Mouse (Mus musculus) MEL (cell line): ENCODE measurements around the gene Mapre3. TPM values are rescaled to one million over a fixed set of nuclear protein-coding genes. Genes with fewer than 3 reads are reported as not detected.

ENCODE experiments used
- DNase-seq: peaks from one replicate; pipeline ENCODE4 v3.0.0; 2011; ENCODE audit warnings: low read depth, low spot score
- H3K27ac ChIP-seq: 2 replicates; pipeline ENCODE4 v1.5.1; 2012; ENCODE audit warnings: low read depth, mild to moderate bottlenecking, control low read depth, low read length, moderate library complexity; ENCODE audit not compliant: control insufficient read depth
- H3K27me3 ChIP-seq, 2 experiments: fragments of 150-350 bp in 1 of 2; sonication (generic) in 1 of 2; 2 replicates each; pipeline ENCODE4 v1.6.1; 2012; ENCODE audit warnings: low read length in 2 of 2, mild to moderate bottlenecking in 2 of 2, improper control_type of control experiment in 1 of 2, moderate library complexity in 1 of 2; ENCODE audit not compliant: insufficient read depth in 2 of 2, control insufficient read depth in 1 of 2
- H3K36me3 ChIP-seq, 2 experiments: 2 replicates each; pipeline ENCODE4 v1.6.1; 2012 to 2014; ENCODE audit warnings: low read length in 2 of 2, improper control_type of control experiment in 1 of 2, inconsistent platforms in 1 of 2, mild to moderate bottlenecking in 1 of 2; ENCODE audit not compliant: insufficient read depth in 2 of 2, control insufficient read depth in 1 of 2
- H3K4me1 ChIP-seq, 2 experiments: fragments of 150-350 bp in 1 of 2; sonication (generic) in 1 of 2; 2 replicates each; pipeline ENCODE4 v1.6.1; 2012; ENCODE audit warnings: low read length in 2 of 2, improper control_type of control experiment in 1 of 2, mild to moderate bottlenecking in 1 of 2; ENCODE audit not compliant: insufficient read depth in 2 of 2, control insufficient read depth in 1 of 2
- H3K4me3 ChIP-seq, 2 experiments: fragments of 150-350 bp in 1 of 2; sonication (generic) in 1 of 2; 2 replicates each; pipeline ENCODE4 v1.5.1; 2012; ENCODE audit warnings: low read depth in 2 of 2, low read length in 2 of 2, mild to moderate bottlenecking in 2 of 2, moderate library complexity in 2 of 2, control low read depth in 1 of 2, improper control_type of control experiment in 1 of 2; ENCODE audit not compliant: control insufficient read depth in 1 of 2, insufficient read depth in 1 of 2
- H3K79me2 ChIP-seq: 2 replicates; pipeline ENCODE4 v1.6.1; 2012; ENCODE audit warnings: mild to moderate bottlenecking, low read length, moderate library complexity; ENCODE audit not compliant: control insufficient read depth, poor library complexity, insufficient read depth
- H3K9ac ChIP-seq: 2 replicates; pipeline ENCODE4 v1.6.1; 2012; ENCODE audit warnings: low read depth, mild to moderate bottlenecking, control low read depth, low read length, moderate library complexity; ENCODE audit not compliant: control insufficient read depth, poor library complexity, severe bottlenecking
- H3K9me3 ChIP-seq: fragments of 150-350 bp; sonication (generic); replicated peaks from 2 replicates; pipeline ENCODE4 v1.6.1; 2012; ENCODE audit warnings: mild to moderate bottlenecking, low read length, improper control_type of control experiment, moderate library complexity; ENCODE audit not compliant: insufficient read depth
- CHD2 ChIP-seq: IDR thresholded peaks from 2 replicates; pipeline ENCODE4 v1.6.1; 2011; ENCODE audit warnings: low read length, improper control_type of control experiment
- CTCF ChIP-seq, 3 experiments: IDR thresholded peaks in 2 of 3; conservative IDR thresholded peaks in 1 of 3; 2 replicates each; pipeline ENCODE4 v1.5.1; 2011 to 2012; ENCODE audit warnings: low read length in 3 of 3, low read depth in 2 of 3, mild to moderate bottlenecking in 2 of 3, improper control_type of control experiment in 1 of 3, inconsistent platforms in 1 of 3, mixed read lengths in 1 of 3, moderate library complexity in 1 of 3; ENCODE audit not compliant: control insufficient read depth in 1 of 3, insufficient read depth in 1 of 3, poor library complexity in 1 of 3, severe bottlenecking in 1 of 3
- EP300 ChIP-seq, 2 experiments: IDR thresholded peaks; 2 replicates each; pipeline ENCODE4 v1.6.1; 2011; ENCODE audit warnings: improper control_type of control experiment in 2 of 2, low read length in 2 of 2, low read depth in 1 of 2, mild to moderate bottlenecking in 1 of 2
- ETS1 ChIP-seq: IDR thresholded peaks from 2 replicates; pipeline ENCODE4 v1.6.1; 2012; ENCODE audit warnings: low read depth, mild to moderate bottlenecking, inconsistent platforms, low read length, improper control_type of control experiment, moderate library complexity
- GATA1 ChIP-seq: IDR thresholded peaks from 2 replicates; pipeline ENCODE4 v1.6.1; 2011; ENCODE audit warnings: low read depth, low read length, improper control_type of control experiment
- MAX ChIP-seq: IDR thresholded peaks from 2 replicates; pipeline ENCODE4 v1.6.1; 2011; ENCODE audit warnings: low read length, improper control_type of control experiment
- MXI1 ChIP-seq: IDR thresholded peaks from 2 replicates; pipeline ENCODE4 v1.6.1; 2011; ENCODE audit warnings: mild to moderate bottlenecking, low read depth, low read length, improper control_type of control experiment
- MYB ChIP-seq: IDR thresholded peaks from 2 replicates; pipeline ENCODE4 v1.6.1; 2011; ENCODE audit warnings: mild to moderate bottlenecking, low read depth, low read length, improper control_type of control experiment
- NELFE ChIP-seq: IDR thresholded peaks from 2 replicates; pipeline ENCODE4 v1.6.1; 2011; ENCODE audit warnings: low read depth, low read length, improper control_type of control experiment
- POLR2AphosphoS2 ChIP-seq: IDR thresholded peaks from 2 replicates; pipeline ENCODE4 v1.6.1; 2011; ENCODE audit warnings: low read length, improper control_type of control experiment
- POLR2AphosphoS5 ChIP-seq: IDR thresholded peaks from 2 replicates; pipeline ENCODE4 v1.6.1; 2012; ENCODE audit warnings: low read depth, borderline replicate concordance, mild to moderate bottlenecking, inconsistent platforms, low read length, moderate library complexity, mixed read lengths
- RAD21 ChIP-seq: IDR thresholded peaks from 2 replicates; pipeline ENCODE4 v1.6.1; 2011; ENCODE audit warnings: mild to moderate bottlenecking, low read depth, low read length, improper control_type of control experiment
- SIN3A ChIP-seq: IDR thresholded peaks from 2 replicates; pipeline ENCODE4 v1.6.1; 2012; ENCODE audit warnings: low read length, improper control_type of control experiment, inconsistent platforms
- UBTF ChIP-seq: IDR thresholded peaks from 2 replicates; pipeline ENCODE4 v1.6.1; 2012; ENCODE audit warnings: low read depth, mild to moderate bottlenecking, inconsistent platforms, low read length, improper control_type of control experiment, moderate library complexity, borderline replicate concordance; ENCODE audit not compliant: insufficient read depth
- USF1 ChIP-seq: IDR thresholded peaks from 2 replicates; pipeline ENCODE4 v1.6.1; 2014; ENCODE audit warnings: low read depth, mild to moderate bottlenecking, inconsistent platforms, low read length, improper control_type of control experiment, moderate library complexity
- USF2 ChIP-seq, 2 experiments: IDR thresholded peaks; 2 replicates each; pipeline ENCODE4 v1.6.1; 2011 to 2012; ENCODE audit warnings: improper control_type of control experiment in 2 of 2, low read length in 2 of 2, borderline replicate concordance in 1 of 2, inconsistent platforms in 1 of 2, low read depth in 1 of 2, mild to moderate bottlenecking in 1 of 2; ENCODE audit not compliant: insufficient read depth in 1 of 2
- ZKSCAN1 ChIP-seq: IDR thresholded peaks from 2 replicates; pipeline ENCODE4 v1.6.1; 2012; ENCODE audit warnings: low read depth, mild to moderate bottlenecking, inconsistent platforms, low read length, improper control_type of control experiment, moderate library complexity
- ZMIZ1 ChIP-seq: IDR thresholded peaks from 2 replicates; pipeline ENCODE4 v1.6.1; 2012; ENCODE audit warnings: low read depth, mild to moderate bottlenecking, inconsistent platforms, low read length, improper control_type of control experiment, moderate library complexity
- polyA plus RNA-seq, 2 experiments: library from polyadenylated mRNA; stranded (reverse) in 1 of 2; unstranded in 1 of 2; fragments of >175 nt in 1 of 2; fragments of >200 nt in 1 of 2; gene quantifications; 2 replicates each; pipeline versions ENCODE4 v1.2.1 to v1.2.4; 2012; ENCODE audit warnings: low replicate concordance in 2 of 2, low read depth in 1 of 2; ENCODE audit not compliant: insufficient read length in 2 of 2, insufficient read depth in 1 of 2, missing spikeins in 1 of 2
- total RNA-seq: library from RNA; depleted of rRNA; stranded (reverse); fragments of 300-350 nt; gene quantifications from 2 replicates; pipeline ENCODE4 v1.2.3, GENCODE M21; 2012

The Mapre3 gene
- total and polyA plus RNA-seq, 3 experiments, result 0.04 to 0.81 TPM; not detected in 1

GRCm38 (mm10) chr5:30815120-30815465 is 652 bp downstream of the Mapre3 start:
- Histone ChIP-seq H3K36me3 (no peaks in the 10 kb centered on the region), H3K27ac (no peak overlapping the region), H3K4me1 (peaks cover 3 to 12% of the 10 kb centered on the region in 2 experiments; a peak in 2 of 4 replicates), H3K4me3 (peak overlapping the region; percentile 37 to 55; a peak in 3 of 4 replicates), H3K9me3 (no peaks in the 10 kb centered on the region), H3K27me3 (peaks cover 41 to 56% of the 10 kb centered on the region in 2 experiments), H3K79me2 (no peaks in the 10 kb centered on the region), H3K9ac (peak overlapping the region; percentile 48)
- TF ChIP-seq POLR2AphosphoS5 (no peak), RAD21 (no peak), USF1 (no peak), EP300 (IDR thresholded peaks at IDR 0.05; ENCODE audit: low read depth in 1 of 2, low read length in 2 of 2) (no peak), ZMIZ1 (no peak), NELFE (no peak), MAX (no peak), CTCF (IDR thresholded peaks at IDR 0.05 in 2 of 3, conservative IDR thresholded peaks at IDR 0.05 in 1 of 3; ENCODE audit: control insufficient read depth in 1 of 3, insufficient read depth in 1 of 3, low read depth in 2 of 3, low read length in 3 of 3, poor library complexity in 1 of 3, severe bottlenecking in 1 of 3) (no peak), GATA1 (no peak)
- peak; percentile 27 for DNase-seq

DNA sequence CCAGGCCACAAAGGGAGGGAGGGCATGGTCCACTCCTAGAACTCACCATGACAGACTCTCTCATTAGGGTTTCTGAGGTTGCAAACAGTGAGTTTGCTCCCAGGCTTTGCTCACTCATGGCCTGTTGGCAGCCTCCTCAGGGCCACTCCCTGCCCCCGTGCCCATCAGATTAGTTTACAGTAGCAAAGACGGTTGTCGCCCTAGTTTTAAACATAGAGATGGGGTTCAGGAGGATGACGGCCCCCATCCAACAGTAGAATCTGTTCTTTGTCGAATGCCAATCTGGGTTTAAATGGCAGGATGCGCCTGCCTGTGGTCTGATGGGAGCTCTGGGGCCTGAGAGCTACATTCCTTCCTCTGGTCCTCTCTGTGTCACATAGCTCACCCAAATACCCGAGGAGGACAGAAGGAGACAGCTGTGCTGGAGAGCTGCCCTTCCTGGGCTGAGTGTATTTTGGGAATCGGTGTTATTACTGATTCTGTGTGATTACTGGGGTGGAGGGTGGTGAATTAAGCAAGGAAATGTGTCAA is 1.9 kb downstream of the Mapre3 start:
- Histone ChIP-seq H3K4me3 (no peak overlapping the region), H3K9me3 (no peaks in the 10 kb centered on the region), H3K79me2 (no peaks in the 10 kb centered on the region), H3K27ac (no peak overlapping the region), H3K36me3 (no peaks in the 10 kb centered on the region), H3K4me1 (peaks cover 3 to 12% of the 10 kb centered on the region in 2 experiments; a peak in 2 of 4 replicates), H3K9ac (no peak overlapping the region), H3K27me3 (peaks cover 36 to 55% of the 10 kb centered on the region in 2 experiments)
- TF ChIP-seq UBTF (no peak), ZKSCAN1 (no peak), ETS1 (no peak), POLR2AphosphoS2 (no peak), USF2 (IDR thresholded peaks at IDR 0.05; ENCODE audit: borderline replicate concordance in 1 of 2, insufficient read depth in 1 of 2, low read depth in 1 of 2, low read length in 2 of 2) (no peak), MYB (no peak), SIN3A (no peak), CHD2 (no peak), MXI1 (no peak)
- DNase-seq, result peak; percentile 24
